Mouse (Mus musculus): Measurements from ENCODE around the gene Rora.

The Rora gene

GRCm38 (mm10) chr9:68745931-68746646 is 92.5 kb downstream of the Rora start:
- in situ Hi-C loops (cut with MseI, MboI), result no loop called here

- in situ Hi-C loops (cut with MseI, MboI), result no loop called here
These were observed 103.4 kb downstream of the Rora start for GRCm38 (mm10) chr9:68756976-68757375.

- in situ Hi-C loops (cut with MseI, MboI), result no loop called here
These were observed 105.7 kb downstream of the Rora start for GRCm38 (mm10) chr9:68759324-68759723.

GRCm38 (mm10) chr9:68760329-68760728 is 106.7 kb downstream of the Rora start:
- in situ Hi-C loops (cut with MseI, MboI), result no loop called here

- in situ Hi-C loops (cut with MseI, MboI), result no loop called here
These were observed 107.3 kb downstream of the Rora start for GRCm38 (mm10) chr9:68760876-68761275.

GRCm38 (mm10) chr9:68761672-68762071 is 108.1 kb downstream of the Rora start:
- in situ Hi-C loops (cut with MseI, MboI), result no loop called here

GRCm38 (mm10) chr9:68765595-68765994 is 112.0 kb downstream of the Rora start:
- in situ Hi-C loops (cut with MseI, MboI), result no loop called here

GRCm38 (mm10) chr9:68769638-68770037 is 116.1 kb downstream of the Rora start:
- in situ Hi-C loops (cut with MseI, MboI), result no loop called here

- in situ Hi-C loops (cut with MseI, MboI), result no loop called here
These were observed 117.8 kb downstream of the Rora start for GRCm38 (mm10) chr9:68771383-68771782.

- in situ Hi-C loops (cut with MseI, MboI), result no loop called here
These were observed 120.2 kb downstream of the Rora start for GRCm38 (mm10) chr9:68773770-68774169.

GRCm38 (mm10) chr9:68782011-68782410 is 128.4 kb downstream of the Rora start:
- in situ Hi-C loops (cut with MseI, MboI), result no loop called here

- in situ Hi-C loops (cut with MseI, MboI), result no loop called here
These were observed 129.0 kb downstream of the Rora start for GRCm38 (mm10) chr9:68782604-68783003.

- in situ Hi-C loops (cut with MseI, MboI), result no loop called here
These were observed 129.7 kb downstream of the Rora start for GRCm38 (mm10) chr9:68783246-68783645.

GRCm38 (mm10) chr9:68786614-68787293 is 133.2 kb downstream of the Rora start:
- in situ Hi-C loops (cut with MseI, MboI), result no loop called here

GRCm38 (mm10) chr9:68787665-68788064 is 134.1 kb downstream of the Rora start:
- in situ Hi-C loops (cut with MseI, MboI), result no loop called here

GRCm38 (mm10) chr9:68790922-68791321 is 137.3 kb downstream of the Rora start:
- in situ Hi-C loops (cut with MseI, MboI), result no loop called here

- in situ Hi-C loops (cut with MseI, MboI), result no loop called here
These were observed 138.5 kb downstream of the Rora start for GRCm38 (mm10) chr9:68791982-68792540.

- in situ Hi-C loops (cut with MseI, MboI), result no loop called here
These were observed 141.7 kb downstream of the Rora start for GRCm38 (mm10) chr9:68795314-68795713.

GRCm38 (mm10) chr9:68798221-68798620 is 144.6 kb downstream of the Rora start:
- in situ Hi-C loops (cut with MseI, MboI), result no loop called here

- in situ Hi-C loops (cut with MseI, MboI), result no loop called here
These were observed 145.5 kb downstream of the Rora start for GRCm38 (mm10) chr9:68799065-68799464.

- in situ Hi-C loops (cut with MseI, MboI), result no loop called here
These were observed 150.6 kb downstream of the Rora start for GRCm38 (mm10) chr9:68804229-68804628.

- in situ Hi-C loops (cut with MseI, MboI), result no loop called here
These were observed 152.2 kb downstream of the Rora start for GRCm38 (mm10) chr9:68805776-68806175.

GRCm38 (mm10) chr9:68807735-68808134 is 154.1 kb downstream of the Rora start:
- in situ Hi-C loops (cut with MseI, MboI), result no loop called here
